Mouse (Mus musculus) liver, embryonic 12.5 days (tissue): ENCODE measurements around the gene Atl1. TPM values are rescaled to one million over a fixed set of nuclear protein-coding genes. Genes with fewer than 3 reads are reported as not detected.
A peak's percentile ranks its signal among the peaks of the same experiment; 100 is the strongest.

Experiments used
- ATAC-seq: fragments of 200-750 bp; cut with Nextera tagmentation; 2 replicates; pipeline ENCODE4 v1.8.0; 2017; ENCODE audit warnings: moderate number of reproducible peaks, mild to moderate bottlenecking, moderate library complexity
- H3K27ac ChIP-seq: fragments of 300-500 bp; sonication (generic); 2 replicates; pipeline ENCODE4 v1.5.1; 2016; ENCODE audit warnings: mild to moderate bottlenecking
- H3K27me3 ChIP-seq: fragments of 300-500 bp; sonication (generic); replicated peaks from 2 replicates; pipeline ENCODE4 v1.6.1; 2016; ENCODE audit warnings: mild to moderate bottlenecking, moderate library complexity
- H3K36me3 ChIP-seq: fragments of 300-500 bp; sonication (generic); 2 replicates; pipeline ENCODE4 v1.6.1; 2016; ENCODE audit warnings: mild to moderate bottlenecking, moderate library complexity
- H3K4me1 ChIP-seq: fragments of 300-500 bp; sonication (generic); 2 replicates; pipeline ENCODE4 v1.6.1; 2016
- H3K4me2 ChIP-seq: fragments of 300-500 bp; sonication (generic); 2 replicates; pipeline ENCODE4 v1.6.1; 2016; ENCODE audit warnings: mild to moderate bottlenecking, moderate library complexity
- H3K4me3 ChIP-seq: fragments of 300-500 bp; sonication (generic); 2 replicates; pipeline ENCODE4 v1.5.1; 2016; ENCODE audit warnings: mild to moderate bottlenecking, moderate library complexity
- H3K9ac ChIP-seq: fragments of 300-500 bp; sonication (generic); 2 replicates; pipeline ENCODE4 v1.6.1; 2016; ENCODE audit warnings: mild to moderate bottlenecking, moderate library complexity
- H3K9me3 ChIP-seq: fragments of 300-500 bp; sonication (generic); replicated peaks from 2 replicates; pipeline ENCODE4 v1.6.1; 2016; ENCODE audit warnings: mild to moderate bottlenecking, moderate library complexity
- WGBS: fragments of 180-500 bp; shearing (Covaris S2); methylation state at CpG from one replicate; pipeline ENCODE4 v1.1.7; 2016; ENCODE audit not compliant: insufficient replicate concordance; 5-methylcytosine and 5-hydroxymethylcytosine counted together
- polyA plus RNA-seq: library from polyadenylated mRNA; unstranded; fragments of >200 nt; fragmentation: Nextera tagmentation; extraction: Ambion mirVana; gene quantifications from 2 replicates; pipeline ENCODE4 v1.2.1, GENCODE M21; 2016

Atl1 gene
- polyA plus RNA-seq = 1.7 and 2.2 TPM in 2 replicates

- Histone ChIP-seq H3K4me2 (peak within 1 kb of the TSS; percentile 84), H3K4me1 (peaks cover 45% of the 10 kb centered on the region), H3K27me3 (no peaks in the 10 kb centered on the region), H3K27ac (peak within 1 kb of the TSS; percentile 93), H3K36me3 (peaks cover 21% of the 10 kb centered on the region), H3K9ac (peak within 1 kb of the TSS; percentile 97), H3K4me3 (peak within 1 kb of the TSS; percentile 94), H3K9me3 (no peaks in the 10 kb centered on the region)
- under 1% methylated on average over 118 of the region's 118 CpGs for WGBS
- peak; percentile 96 for ATAC-seq
These were observed at the start of gene Atl1, which contains the start of gene Map4k5 for GRCm38 (mm10) chr12:69892371-69893251. Gene Atl1, plus strand, starts transcription at chr12:69892614. Gene Map4k5, minus strand, starts transcription at chr12:69893200.

GRCm38 (mm10) chr12:69843531-69844445 is 48.6 kb upstream of the Atl1 start:
- WGBS = 90% methylated on average over 19 of the region's 19 CpGs
- Histone ChIP-seq H3K4me3 (no peak overlapping the region), H3K9me3 (no peaks in the 10 kb centered on the region), H3K9ac (no peak overlapping the region), H3K27ac (no peak overlapping the region), H3K36me3 (peaks cover 93% of the 10 kb centered on the region), H3K4me2 (no peak overlapping the region), H3K27me3 (no peaks in the 10 kb centered on the region), H3K4me1 (peaks cover 21% of the 10 kb centered on the region)
- ATAC-seq = no peak

GRCm38 (mm10) chr12:69845722-69846121 is 46.7 kb upstream of the Atl1 start:
- Histone ChIP-seq H3K36me3 (peaks cover 87% of the 10 kb centered on the region), H3K27me3 (no peaks in the 10 kb centered on the region), H3K4me3 (no peak overlapping the region), H3K9ac (no peak overlapping the region), H3K4me1 (peaks cover 21% of the 10 kb centered on the region), H3K27ac (0 out of 2 replicates have a peak overlapping the region, but pooled peaks have one; percentile 11), H3K9me3 (no peaks in the 10 kb centered on the region), H3K4me2 (no peak overlapping the region)
- ATAC-seq = peak; percentile 67
- WGBS = 76% methylated on average over 8 of the region's 9 CpGs

- Histone ChIP-seq H3K4me1 (peaks cover 21% of the 10 kb centered on the region), H3K4me3 (no peak overlapping the region), H3K27ac (0 out of 2 replicates have a peak overlapping the region, but pooled peaks have one; percentile 11), H3K9me3 (no peaks in the 10 kb centered on the region), H3K4me2 (no peak overlapping the region), H3K36me3 (peaks cover 86% of the 10 kb centered on the region), H3K27me3 (no peaks in the 10 kb centered on the region), H3K9ac (no peak overlapping the region)
- 75% methylated on average over 9 of the region's 9 CpGs for whole genome bisulfite sequencing
- peak; percentile 52 for ATAC-seq
These were observed 45.9 kb upstream of the Atl1 start for GRCm38 (mm10) chr12:69846499-69846898.

- ATAC-seq = no peak
- Histone ChIP-seq H3K27ac (no peak overlapping the region), H3K27me3 (no peaks in the 10 kb centered on the region), H3K9ac (no peak overlapping the region), H3K4me3 (no peak overlapping the region), H3K4me2 (no peak overlapping the region), H3K36me3 (peaks cover 90% of the 10 kb centered on the region), H3K9me3 (no peaks in the 10 kb centered on the region), H3K4me1 (peaks cover 24% of the 10 kb centered on the region)
- 87% methylated on average over 12 of the region's 12 CpGs for WGBS
These were observed 44.1 kb upstream of the Atl1 start for GRCm38 (mm10) chr12:69848083-69848878.

- H3K36me3 ChIP-seq = peaks cover 79% of the 10 kb centered on the region
These were observed 40.1 kb upstream of the Atl1 start for GRCm38 (mm10) chr12:69852288-69852687.

GRCm38 (mm10) chr12:69853387-69853786 is 39.0 kb upstream of the Atl1 start:
- H3K36me3 ChIP-seq = peaks cover 68% of the 10 kb centered on the region
- no peak overlapping the region; the same call in 1 of the 2 replicates for H3K9ac ChIP-seq
- no peak overlapping the region for H3K27ac ChIP-seq
- peaks cover 27% of the 10 kb centered on the region for H3K4me1 ChIP-seq
- H3K27me3 ChIP-seq = no peaks in the 10 kb centered on the region
- no peak for ATAC-seq
- no peak overlapping the region for H3K4me2 ChIP-seq
- 65% methylated on average over 11 of the region's 11 CpGs for WGBS
- no peak overlapping the region for H3K4me3 ChIP-seq
- H3K9me3 ChIP-seq = no peaks in the 10 kb centered on the region

More at GRCm38 (mm10) chr12:69852288-69852687, 40.1 kb upstream of the Atl1 start:
- 93% methylated on average over 9 of the region's 9 CpGs for WGBS
- Histone ChIP-seq H3K9me3 (no peaks in the 10 kb centered on the region), H3K27ac (no peak overlapping the region), H3K4me1 (peaks cover 16% of the 10 kb centered on the region), H3K4me3 (no peak overlapping the region), H3K4me2 (no peak overlapping the region), H3K27me3 (no peaks in the 10 kb centered on the region), H3K9ac (no peak overlapping the region)
- ATAC-seq = no peak

- no peak overlapping the region for H3K4me2 ChIP-seq
- peaks cover 62% of the 10 kb centered on the region for H3K36me3 ChIP-seq
- H3K9me3 ChIP-seq = no peaks in the 10 kb centered on the region
- H3K4me1 ChIP-seq = peaks cover 32% of the 10 kb centered on the region
- H3K4me3 ChIP-seq = no peak overlapping the region
- no peak overlapping the region; the same call in 1 of the 2 replicates for H3K9ac ChIP-seq
- no peak overlapping the region for H3K27ac ChIP-seq
- ATAC-seq = no peak
- no peaks in the 10 kb centered on the region for H3K27me3 ChIP-seq
- 80% methylated on average over 2 of the region's 2 CpGs for WGBS
These were observed 38.5 kb upstream of the Atl1 start for GRCm38 (mm10) chr12:69853942-69854341.

- H3K36me3 ChIP-seq = peaks cover 50% of the 10 kb centered on the region
- WGBS = 88% methylated on average over 12 of the region's 12 CpGs
- H3K4me2 ChIP-seq = no peak overlapping the region
- no peaks in the 10 kb centered on the region for H3K27me3 ChIP-seq
- peaks cover 40% of the 10 kb centered on the region for H3K4me1 ChIP-seq
- no peak overlapping the region for H3K27ac ChIP-seq
- no peak overlapping the region for H3K4me3 ChIP-seq
- no peaks in the 10 kb centered on the region for H3K9me3 ChIP-seq
- no peak for ATAC-seq
- no peak overlapping the region for H3K9ac ChIP-seq
These were observed 36.6 kb upstream of the Atl1 start for GRCm38 (mm10) chr12:69855641-69856300.

- H3K9me3 ChIP-seq = no peaks in the 10 kb centered on the region
- no peak overlapping the region for H3K4me3 ChIP-seq
- H3K27ac ChIP-seq = no peak overlapping the region
- WGBS = 89% methylated on average over 10 of the region's 10 CpGs
- no peaks in the 10 kb centered on the region for H3K27me3 ChIP-seq
- no peak overlapping the region for H3K4me2 ChIP-seq
- ATAC-seq = no peak
- H3K4me1 ChIP-seq = peaks cover 40% of the 10 kb centered on the region
- H3K9ac ChIP-seq = no peak overlapping the region
- H3K36me3 ChIP-seq = peaks cover 46% of the 10 kb centered on the region
These were observed 36.0 kb upstream of the Atl1 start for GRCm38 (mm10) chr12:69856398-69856797.

GRCm38 (mm10) chr12:69857597-69857996 is 34.8 kb upstream of the Atl1 start:
- Histone ChIP-seq H3K4me3 (no peak overlapping the region), H3K36me3 (peaks cover 40% of the 10 kb centered on the region), H3K9ac (peak overlapping the region; percentile 6), H3K9me3 (no peaks in the 10 kb centered on the region), H3K4me1 (peaks cover 45% of the 10 kb centered on the region), H3K27ac (peak overlapping the region; percentile 78), H3K4me2 (peak overlapping the region; percentile 52), H3K27me3 (no peaks in the 10 kb centered on the region)
- 58% methylated on average over 2 of the region's 2 CpGs for WGBS
- ATAC-seq = peak; percentile 87
